Mouse (Mus musculus) c-Kit-positive CD71-negative TER-119-negative erythroid progenitor cells, embryonic 14.5 days (primary cell): ENCODE data around the gene Pgap1.

Experiments used
- DNase-seq: peaks from one replicate; pipeline ENCODE4 v3.0.0-alpha.2; 2013; ENCODE audit warnings: low read depth

Pgap1 gene

DNA sequence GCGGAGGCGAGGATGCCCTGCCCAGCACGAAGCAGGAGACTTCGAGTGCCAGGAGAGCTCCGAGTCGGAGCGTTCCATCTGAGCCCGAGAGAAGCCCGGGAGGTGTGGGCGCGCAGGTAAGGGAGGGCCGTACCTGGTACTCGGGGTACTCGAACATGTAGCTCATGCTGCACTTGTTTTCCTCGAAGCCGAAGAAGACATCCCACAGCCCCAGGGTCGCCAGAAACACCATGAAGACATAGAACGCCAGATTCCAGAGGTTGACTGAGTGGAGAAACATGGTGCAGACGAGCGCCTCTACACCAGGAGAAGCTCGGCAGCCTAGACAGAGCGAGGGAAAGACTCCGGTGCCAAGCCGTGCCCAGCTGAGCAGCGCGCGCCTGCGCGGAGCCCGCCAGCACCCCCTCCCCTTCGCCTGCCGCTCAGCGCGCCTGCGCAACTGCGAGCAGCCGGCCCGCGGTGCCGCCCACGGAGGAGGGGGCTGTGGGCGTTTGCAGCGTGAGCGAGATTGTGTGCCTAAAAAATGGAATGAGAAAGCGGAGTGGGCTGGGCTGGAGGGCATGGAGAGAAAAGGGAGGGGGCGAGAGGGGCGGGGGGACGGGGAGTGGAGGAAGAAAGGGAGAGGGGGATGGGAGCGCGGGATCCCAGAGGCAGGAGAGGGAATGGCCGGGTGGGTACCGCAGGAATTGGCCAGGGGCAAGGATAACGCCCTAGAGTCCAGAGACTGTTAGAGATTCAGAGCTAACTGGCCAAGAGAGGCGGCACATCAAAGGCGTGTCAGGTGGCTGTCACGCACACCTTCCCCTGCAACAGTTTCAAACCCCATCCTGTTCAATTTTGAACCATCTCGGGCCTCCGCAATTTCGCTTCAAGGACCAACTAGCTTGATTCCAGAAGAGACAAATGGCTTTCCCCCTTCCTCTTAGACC is at the start of gene Pgap1:
Gene Pgap1, minus strand, starts transcription at position 384 of the 929 bp plus-strand sequence.
- peak; percentile 46 for DNase-seq

DNA sequence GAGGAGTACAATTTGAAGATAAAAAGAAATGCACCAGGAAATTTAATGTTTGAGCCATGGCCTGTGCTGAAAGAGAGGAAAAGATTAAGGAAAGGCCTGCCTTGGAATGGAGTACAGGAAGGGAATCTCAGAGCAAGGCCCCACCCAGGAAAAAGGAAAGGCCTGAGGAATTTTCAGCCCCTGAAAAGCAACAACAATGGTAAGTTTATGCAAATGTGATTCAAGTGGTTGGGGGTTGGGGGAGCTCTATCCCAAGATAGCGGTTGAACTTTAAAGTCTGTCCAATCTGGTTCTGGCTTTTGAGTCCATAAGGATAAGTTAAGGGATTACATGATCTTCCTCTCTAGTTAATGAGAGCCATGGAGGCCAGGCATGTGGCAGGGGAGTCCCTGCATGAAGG is 49.5 kb upstream of the Pgap1 start:
- DNase-seq = no peak

DNA sequence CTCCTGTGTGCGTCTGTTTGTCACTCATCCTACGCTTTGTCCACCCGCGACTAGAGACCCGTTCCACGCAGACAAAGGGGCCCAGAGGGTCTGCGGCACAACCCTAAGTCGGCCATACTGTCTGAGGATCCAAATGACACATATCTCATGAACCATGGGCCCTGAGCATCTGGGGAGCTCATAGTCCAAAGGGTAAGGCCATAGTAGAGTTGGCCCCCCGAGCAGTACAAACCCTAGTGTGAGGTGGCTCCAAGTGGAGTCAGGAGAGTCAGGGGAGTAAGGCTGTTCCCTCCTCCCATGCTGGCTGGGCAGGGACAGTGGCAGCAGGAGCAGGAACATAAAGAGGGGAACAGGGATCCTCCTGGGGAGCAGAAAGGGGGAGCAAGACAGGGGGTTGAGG is 44.2 kb upstream of the Pgap1 start:
- DNase-seq = no peak

DNA sequence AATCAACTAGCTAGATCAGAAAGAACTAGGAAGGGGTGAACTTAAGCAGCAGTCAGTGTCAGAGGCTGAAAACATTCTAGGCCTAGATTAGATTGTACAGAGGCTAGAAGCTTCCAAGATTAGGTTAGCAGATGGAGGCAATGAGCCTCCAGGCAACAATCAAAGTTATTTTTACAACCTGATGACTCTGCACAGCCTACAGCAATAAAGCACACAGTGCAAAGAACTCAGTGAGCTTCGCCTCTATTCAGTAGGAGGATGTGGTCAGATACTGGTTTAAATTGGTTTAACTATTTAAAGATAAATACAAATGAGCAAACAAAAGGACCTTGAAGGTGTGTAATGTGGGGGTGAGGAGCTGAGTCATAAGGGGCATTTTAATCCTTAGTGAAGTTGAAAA is 42.8 kb upstream of the Pgap1 start:
- DNase-seq = no peak

DNA sequence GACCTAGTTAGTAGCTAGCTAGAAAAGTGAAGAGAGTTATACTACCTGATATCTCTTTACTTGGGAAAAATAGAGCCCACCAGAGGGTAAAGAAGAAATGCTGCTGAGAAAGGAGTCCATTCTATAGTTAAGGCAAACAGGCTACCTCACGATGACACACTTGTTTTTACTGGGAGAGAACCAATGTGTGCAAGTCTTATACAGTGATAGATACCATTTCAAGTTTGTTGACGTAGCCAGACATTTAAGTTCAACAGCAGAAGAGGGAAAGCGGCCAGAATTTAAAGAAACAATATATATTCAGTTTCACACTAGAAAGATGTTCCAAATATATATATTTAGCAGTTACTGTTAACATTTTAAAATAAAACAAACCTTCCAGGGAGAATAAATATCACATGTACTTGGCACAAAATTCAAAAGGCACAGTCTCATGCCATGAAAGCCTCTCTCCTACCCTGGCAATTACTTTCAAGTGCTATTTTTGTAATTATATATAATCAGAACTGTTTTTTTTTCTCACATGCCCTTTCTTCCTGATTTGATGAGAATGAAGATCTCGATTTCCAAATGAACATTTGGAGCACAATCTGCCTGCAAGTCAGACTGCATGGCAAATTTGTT is 40.2 kb upstream of the Pgap1 start:
- no peak for DNase-seq

DNA sequence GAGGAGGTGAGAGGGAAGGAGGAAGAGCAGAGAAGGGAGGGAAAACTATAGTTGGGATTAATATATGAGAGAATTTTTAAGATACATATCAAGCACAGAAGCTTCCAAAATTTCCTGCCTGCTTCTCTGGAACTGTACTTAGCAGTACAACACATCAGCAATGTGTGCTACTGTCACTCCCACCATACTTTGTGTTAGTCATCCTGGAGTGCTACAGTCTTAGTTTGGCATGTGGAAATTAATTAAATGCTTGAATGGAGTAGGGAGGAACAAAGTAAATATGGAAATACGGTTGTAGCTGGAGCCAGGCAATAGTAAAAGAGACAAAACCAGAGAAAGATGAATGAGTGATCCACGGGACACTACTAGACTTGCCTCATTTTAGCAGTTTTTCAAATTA is 38.7 kb upstream of the Pgap1 start:
- no peak for DNase-seq

DNA sequence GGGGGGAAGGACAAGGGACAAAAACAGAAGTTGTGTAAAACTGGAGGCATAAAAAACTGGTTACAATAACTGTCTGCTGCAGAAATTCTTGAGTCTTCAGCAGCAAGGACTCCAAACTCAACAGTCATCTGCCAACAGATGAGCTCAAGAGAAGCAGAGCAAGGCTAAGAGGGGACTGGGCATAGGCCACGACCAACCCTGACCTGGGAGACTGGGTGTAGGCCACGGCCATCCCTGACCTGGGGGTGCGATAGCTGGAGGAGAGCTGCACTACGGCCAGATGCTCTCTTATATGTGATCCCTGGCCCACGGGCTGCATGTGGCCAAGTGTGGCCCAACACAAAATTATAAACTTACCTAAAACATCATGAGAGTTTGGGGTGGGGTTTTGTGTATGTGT is 29.6 kb upstream of the Pgap1 start:
- DNase-seq = no peak

DNA sequence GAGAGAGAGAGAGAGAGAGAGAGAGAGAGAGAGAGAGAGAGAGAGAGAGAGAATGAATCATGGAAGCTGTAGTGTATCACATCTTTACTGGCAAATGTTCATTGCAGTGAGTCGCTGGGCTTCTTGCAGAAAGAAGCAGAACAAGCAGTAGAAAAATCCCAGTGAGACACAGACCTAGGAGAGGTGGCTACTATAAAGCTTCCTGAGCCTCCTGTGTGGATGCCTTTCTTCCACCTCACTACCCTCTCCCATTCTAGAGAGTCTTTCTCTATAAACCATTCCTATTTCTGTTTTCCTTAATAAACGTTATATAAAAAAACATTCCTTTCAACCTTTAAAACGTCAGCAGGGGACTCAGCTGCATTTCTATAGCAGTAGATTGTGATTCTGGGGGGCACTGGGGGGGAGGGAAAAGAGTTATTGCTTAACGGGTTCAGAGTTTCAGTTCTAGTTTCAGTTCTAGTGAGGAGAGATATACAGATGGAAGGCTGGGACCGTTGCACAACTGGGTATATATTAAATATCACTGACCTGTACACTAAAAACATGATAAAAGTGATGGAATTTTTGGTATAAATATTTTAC is 28.6 kb upstream of the Pgap1 start:
- no peak for DNase-seq

DNA sequence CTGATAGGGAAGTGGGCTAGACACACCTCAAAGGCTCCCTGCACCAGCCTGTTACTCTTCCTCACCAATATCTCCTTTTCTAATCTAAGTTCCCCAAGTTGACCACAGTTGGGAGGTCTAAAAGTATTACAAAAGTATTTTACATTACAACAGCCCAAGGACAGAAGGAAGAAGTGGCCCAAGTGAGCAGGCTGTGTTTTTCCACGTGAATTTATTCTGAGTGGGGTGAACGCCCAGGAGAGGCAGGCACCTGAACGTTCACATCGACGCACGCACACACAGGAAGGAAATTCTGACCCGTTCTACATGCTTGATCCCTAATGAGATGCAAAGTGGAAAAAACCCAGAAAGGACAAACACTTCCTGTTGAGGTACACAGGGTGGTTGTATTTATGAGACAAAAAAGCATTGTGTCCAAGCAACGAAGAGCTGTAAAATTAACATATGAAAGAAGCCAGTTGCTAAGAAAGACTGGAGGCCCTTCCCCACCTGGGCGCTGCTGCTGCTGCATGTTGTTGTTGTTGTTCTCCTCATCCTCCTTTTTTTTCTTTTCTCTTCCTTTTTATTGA is 27.9 kb upstream of the Pgap1 start:
- DNase-seq = no peak

DNA sequence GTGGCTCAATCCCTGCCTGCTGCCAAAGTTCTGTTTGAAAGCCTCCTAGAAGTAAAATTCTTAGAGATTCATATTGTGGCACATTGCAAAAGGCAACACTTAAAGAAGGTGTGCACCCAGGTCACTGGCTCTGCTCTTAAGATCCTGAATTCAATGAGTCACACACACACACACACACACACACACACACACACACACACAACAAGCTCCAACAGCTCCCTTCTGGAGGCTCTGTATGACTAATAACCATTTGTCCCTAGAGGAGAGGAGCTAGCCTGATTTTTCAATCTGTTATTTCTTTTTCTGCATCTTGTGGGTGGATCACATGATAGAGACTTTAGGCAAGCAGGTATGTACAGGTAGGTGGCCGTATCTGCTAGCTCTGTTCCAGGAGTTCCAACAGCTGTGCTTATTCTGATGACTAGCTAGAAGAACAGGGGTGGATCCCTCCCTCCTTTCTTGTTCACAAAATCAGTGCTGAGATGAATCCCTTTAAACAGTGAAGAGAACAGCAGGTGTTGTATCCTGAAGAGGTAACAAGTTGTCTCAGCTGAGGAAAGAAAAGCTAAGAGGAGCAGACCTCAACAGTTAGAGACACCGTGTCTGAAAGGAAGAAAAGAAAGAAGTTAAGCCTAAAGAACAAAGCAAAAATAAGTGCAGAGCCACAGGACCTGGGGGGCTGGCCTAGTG is 27.2 kb upstream of the Pgap1 start:
- DNase-seq = no peak

DNA sequence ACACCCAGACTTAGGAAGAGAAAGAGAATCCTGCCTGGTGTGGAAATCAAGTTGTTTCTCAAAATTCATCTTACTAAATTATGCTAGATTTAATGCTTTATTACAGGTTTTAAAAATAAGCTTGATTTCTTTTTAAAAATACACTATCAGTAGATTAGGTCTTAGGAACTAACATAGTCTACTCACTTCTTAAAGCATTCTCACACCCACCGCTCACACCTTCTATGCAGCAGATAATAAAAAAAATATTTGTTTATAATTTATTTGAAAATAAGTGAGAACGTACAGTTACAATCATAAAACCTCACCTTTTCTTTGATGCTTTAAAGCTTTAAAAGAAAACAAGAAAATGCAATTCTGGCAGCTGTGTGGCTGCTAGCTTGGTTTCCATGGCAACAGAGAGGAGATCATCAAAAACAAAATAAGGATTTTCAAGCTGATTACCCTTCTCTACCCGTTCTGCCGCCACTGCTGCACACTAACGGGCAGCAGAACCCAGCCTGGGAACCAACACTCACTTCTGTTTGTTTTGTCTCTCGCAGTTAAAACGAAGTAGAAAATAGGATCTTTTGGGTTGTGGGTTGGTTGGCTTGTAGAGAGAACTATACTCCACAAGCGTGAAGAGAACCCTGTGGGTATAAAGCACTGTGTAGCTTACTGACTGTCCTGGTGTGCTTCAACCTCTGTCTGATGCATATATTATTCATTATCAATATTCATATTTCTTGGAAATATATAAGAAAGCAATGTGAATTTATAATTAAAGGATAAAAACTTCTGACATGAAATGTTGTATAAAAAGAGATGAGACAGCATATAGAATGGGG is 21.1 kb upstream of the Pgap1 start:
- no peak for DNase-seq

DNA sequence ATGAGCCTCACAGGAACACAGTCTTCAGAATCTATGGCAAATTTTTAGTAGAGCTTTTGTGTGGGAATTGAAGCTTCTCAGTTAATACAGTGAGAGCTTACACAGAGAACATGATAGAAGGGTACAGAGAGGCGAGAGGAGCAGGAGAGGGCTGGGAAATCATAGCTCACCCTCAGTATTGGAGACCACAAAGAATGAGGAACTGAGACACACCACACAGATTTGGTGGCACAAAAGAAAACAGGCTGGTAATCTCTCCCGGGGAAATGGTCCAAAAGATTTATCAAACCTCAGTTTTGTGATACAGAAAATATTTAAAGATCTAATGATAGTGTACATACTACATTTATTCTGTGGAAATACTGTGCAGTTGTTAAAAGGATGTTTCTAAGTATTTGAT is 11.6 kb upstream of the Pgap1 start:
- no peak for DNase-seq

DNA sequence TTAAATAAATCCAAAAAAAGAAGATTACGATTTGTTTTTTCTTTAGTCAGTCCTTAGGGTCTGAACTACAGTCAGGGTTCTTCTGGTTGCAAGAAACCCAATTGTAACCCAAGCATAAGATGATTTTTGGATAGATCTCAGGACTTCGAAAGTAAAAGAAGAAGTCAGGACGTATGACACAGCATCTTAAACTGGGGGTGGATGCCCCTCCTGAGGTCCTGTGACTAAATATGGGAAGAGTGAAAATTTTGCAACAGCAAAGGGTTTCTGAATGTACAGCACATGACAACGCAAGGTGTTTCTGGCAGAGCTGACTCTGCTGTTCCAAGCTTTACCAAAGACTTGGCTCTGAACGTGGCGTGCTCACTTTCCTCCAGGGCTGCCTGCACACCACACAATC is 6.4 kb upstream of the Pgap1 start:
- no peak for DNase-seq

DNA sequence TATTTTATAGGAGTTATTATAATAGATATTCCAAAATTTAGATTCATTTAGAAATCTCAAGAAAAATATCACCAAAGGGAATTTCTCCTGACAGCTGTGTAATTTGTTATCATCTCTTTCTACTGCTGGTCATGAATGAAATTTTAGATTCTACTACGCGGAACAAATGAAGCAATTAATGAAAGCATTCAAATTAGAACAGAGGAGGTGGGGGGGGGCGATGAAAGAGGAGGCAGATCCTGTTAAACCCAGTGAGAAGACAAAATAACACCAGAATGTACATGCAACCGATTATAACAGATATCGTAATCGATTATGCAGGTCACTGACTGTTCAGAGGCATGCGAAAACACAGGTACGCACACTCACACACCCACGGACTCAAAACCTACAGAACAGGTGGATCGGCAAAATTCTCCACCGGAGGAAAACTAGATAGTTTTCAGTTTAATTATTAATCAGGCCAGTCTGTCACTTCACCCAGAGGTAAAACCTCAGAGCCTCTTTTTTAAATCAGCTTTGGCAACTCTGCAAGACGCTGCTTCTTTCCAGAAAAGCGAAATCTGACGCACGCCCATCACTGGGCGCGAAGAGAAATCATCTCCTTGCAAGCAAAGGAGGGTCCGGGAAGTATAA is 780 bp downstream of the Pgap1 start:
- no peak for DNase-seq

DNA sequence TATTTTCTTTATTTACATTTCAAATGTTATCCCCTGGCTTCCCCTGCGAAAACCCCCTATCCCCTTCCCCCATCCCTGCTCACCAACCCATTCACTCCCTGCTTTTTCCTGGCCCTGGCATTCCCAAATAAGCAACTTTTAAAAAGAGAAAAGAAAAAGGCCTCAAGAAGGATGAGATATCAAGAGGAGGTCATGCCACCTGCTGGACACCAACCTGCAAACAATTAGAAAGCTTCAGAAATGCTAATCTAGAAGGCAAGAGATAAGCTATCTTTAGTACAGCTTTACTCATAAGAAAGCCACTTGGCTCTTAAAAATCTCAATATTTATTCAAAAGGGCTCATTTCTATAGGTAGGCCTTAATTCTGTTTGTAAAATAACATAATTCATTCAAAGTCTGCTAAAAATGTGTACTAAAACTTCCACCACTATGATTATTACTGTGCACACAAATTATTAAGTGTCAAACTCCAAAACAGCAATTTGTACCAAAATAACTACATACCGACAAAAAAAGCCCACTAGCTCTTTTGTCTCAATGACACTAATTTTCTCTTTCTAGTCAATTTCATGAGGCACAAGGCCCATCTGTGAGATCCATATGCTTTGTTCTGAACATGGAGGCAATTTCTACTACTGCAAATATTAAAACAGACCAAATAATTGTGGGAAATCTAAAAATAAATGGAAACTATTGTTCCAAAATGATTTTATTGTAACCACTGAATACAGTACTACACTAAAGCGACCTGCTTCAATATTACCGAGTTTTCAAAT is 1.9 kb downstream of the Pgap1 start:
- no peak for DNase-seq

DNA sequence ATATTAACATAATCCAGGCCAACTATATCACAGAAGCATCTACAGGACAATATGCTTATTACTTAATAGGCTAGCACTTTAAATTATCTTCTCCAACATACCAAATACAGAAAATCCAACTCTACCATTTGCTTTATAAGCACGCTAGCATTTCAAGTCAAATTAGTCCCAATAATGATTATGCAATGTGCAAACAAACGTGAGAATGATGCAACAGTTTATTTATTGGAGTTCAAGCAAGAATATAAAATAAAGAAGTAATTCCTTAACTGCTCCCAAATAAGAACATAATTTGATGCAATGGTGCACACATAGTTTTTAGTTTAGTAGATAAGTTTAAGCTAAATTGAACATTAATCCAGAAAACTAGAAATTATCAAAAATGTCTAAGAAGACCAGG is 4.9 kb downstream of the Pgap1 start:
- DNase-seq = no peak

DNA sequence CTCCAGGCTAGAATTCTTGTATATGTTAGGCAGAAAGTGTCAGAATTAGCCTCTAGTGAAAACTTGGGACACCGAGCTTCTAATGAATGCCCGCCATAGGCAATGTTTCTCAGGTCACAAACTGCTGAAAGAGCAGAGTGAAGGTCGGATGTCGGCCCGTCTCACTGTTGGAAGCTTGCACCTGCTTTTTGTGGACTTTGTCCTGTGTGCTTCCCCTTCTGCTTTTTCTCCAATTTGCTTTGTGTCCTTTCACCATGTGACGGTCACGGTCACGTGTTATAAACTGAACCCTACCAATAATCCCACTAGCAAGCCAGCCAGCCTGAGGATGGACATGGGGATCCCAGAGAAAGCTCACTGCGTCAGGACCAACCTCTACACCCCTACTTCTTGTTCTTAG is 12.3 kb downstream of the Pgap1 start:
- DNase-seq = no peak

DNA sequence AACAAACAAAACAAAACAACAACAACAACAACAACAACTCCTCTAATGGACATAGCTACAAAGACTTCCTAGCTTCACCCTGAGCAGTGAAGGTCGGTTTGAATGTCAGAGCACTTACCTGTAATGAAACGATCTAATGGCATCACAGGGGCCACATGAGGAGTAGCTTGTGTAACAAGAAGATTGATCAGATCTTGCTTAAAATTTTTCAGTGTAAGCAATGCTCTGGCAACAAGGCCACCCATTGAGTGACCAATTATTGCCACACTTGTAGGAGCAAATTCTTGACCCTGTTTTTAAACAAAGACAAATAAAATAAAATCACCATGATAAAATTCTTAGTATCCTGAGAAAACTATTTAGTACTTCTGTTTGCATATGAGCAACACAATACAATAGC is 14.6 kb downstream of the Pgap1 start:
- no peak for DNase-seq

DNA sequence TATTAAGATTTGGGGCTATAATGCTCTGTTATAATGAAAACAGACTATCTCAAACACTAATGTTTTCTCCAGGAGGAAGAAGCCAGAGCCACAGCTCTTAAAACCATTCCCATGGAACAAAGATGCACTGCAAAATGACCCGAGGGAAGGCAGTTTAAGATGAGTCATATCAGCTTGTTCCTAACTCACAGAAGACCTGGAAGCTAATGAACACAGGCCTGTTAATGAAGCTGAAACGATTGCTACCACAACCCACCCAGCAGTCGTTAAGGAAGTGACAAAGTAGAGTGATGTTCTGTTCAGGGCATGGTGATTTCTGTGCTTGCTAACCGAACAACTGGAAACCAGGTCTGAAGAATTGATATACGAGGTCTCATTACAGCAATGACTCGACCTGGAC is 26.3 kb downstream of the Pgap1 start:
- DNase-seq = no peak

DNA sequence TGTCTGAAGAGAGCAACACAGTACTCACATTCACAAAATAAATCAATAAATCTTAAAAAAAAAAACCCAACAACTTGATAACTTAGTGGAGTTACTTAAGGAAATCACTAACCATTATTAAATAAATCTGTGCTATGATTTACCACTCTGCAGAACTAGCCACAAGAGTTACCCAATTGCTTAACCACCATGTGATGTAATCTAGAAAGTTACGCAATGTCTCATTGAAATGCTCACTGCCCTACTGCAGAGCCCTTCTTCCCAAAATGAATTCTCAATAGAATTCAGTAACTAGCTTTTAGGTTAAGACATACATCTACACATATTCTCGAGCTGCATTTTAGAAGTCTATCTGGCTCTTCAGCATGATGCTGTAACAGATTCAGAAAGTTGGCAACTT is 33.8 kb downstream of the Pgap1 start:
- DNase-seq = peak; percentile 25
